Mouse (Mus musculus) megakaryocyte, embryonic 14.5 days (primary cell): ENCODE measurements around the gene Fam168a.

Experiments
- FLI1 ChIP-seq: IDR thresholded peaks from 2 replicates; pipeline ENCODE4 v1.6.1; 2012; ENCODE audit warnings: low read length, inconsistent platforms, mixed read lengths
- GATA1 ChIP-seq: IDR thresholded peaks from 3 replicates; pipeline ENCODE4 v1.6.1; 2012; ENCODE audit warnings: mixed read lengths, low read length, inconsistent platforms, borderline replicate concordance

GRCm38 (mm10) chr7:100805391-100805790 is 99.0 kb downstream of the Fam168a start:
- no peak for TF ChIP-seq FLI1
- no peak for TF ChIP-seq GATA1
